Mouse (Mus musculus): ENCODE measurements around the gene Cgnl1.

DNA sequence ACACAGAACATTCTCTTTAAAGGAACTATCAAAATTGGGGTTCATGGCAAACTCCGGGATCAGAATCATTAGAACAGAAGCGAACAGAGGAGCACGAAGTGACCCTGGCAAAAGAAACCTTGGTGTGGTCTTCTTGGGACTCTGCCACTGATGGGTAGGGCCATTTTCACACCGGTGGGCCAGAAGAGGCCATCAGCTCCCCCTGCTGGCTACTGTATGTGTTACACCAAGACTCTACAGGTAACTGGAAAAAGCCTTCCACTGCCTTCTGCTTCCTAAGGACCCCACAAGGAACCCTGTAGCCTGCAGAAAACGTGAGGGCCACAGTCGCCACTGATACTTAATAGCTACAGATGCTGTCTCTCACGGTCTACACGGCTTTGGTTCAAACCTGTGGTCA lies 154.0 kb downstream of the Cgnl1 start:
- TF ChIP-seq CTCF (IDR thresholded peaks at IDR 0.05; ENCODE audit: control insufficient read depth, insufficient read depth, insufficient replicate concordance, low read depth, low read length): peak; percentile 86; the same call in 1 of the 2 replicates
- TF ChIP-seq POLR2A (IDR thresholded peaks at IDR 0.05; ENCODE audit: control insufficient read depth, low read depth, low read length): no peak

Measured in testis, adult 2 months (tissue).